Comparison of ENCODE assay signal across 8 mouse cellular contexts in the genomic region with DNA sequence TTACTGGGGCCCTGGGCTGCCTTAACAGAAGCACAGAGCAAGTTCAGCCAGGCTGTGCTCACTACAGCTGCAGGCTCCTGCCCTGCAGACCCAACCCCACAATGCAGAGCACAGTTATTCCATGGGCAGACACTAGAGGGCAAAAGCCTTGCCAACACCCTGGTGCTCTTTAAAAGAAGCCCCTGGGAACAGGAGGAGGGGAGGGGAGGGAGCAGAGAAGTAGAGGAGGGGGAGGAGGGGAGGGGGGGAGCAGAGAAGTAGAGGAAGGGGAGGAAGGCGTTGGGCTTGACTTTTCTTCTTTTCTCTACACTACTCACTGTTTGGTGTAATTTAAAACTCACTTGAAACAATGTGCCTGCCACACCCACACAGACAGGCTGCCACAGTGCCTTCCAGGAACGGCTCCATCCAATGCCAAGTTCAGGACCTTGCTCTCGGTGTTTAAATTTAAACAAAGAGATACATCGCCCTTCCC.
A peak's percentile ranks its signal among the peaks of the same experiment; 100 is the strongest.
DNase-seq lines count a peak whose midpoint lies in the region; ATAC-seq lines count a peak whose summit lies in the region.

No protein-coding gene starts in this region.

- WGBS in forebrain, embryonic 16.5 days, result 5% methylated on average over 4 of the region's 4 CpGs

- no peak overlapping the region for H3K4me3 ChIP-seq in forebrain, embryonic 16.5 days (replicated peaks; ENCODE audit: low read length)

- intact Hi-C loops in left cerebral cortex, postnatal 36 days (cut with DNase I), result no loop called here

- H3K27me3 ChIP-seq in forebrain, embryonic 16.5 days (replicated peaks; ENCODE audit: control insufficient read depth, insufficient read depth, low read length), result no peaks in the 10 kb centered on the region

- no peak overlapping the region; the same call in 1 of the 2 replicates for H3K27ac ChIP-seq in forebrain, embryonic 16.5 days (ENCODE audit: low read length)

- no peak overlapping the region for H3K4me2 ChIP-seq in forebrain, embryonic 16.5 days (ENCODE audit: low read length)

- no peaks in the 10 kb centered on the region for H3K36me3 ChIP-seq in forebrain, embryonic 16.5 days (ENCODE audit: control insufficient read depth, insufficient read depth)

- H3K9me3 ChIP-seq in forebrain, embryonic 16.5 days (ENCODE audit: control insufficient read depth, low read length), result no peaks in the 10 kb centered on the region

- peak; percentile 38 to 40 for DNase-seq in layer of hippocampus, postnatal 14 days (ENCODE audit: low spot score in 2 of 2)
- no peak for DNase-seq in layer of hippocampus, postnatal 25 days (ENCODE audit: extremely low spot score in 1 of 2, low spot score in 1 of 2)
- DNase-seq in WW6 (ENCODE audit: low read depth, low spot score), result peak; percentile 38
- peak; percentile 69 for DNase-seq in naive thymus-derived CD4-positive, alpha-beta T cell, adult 2 months (ENCODE audit: low read depth)
- no peak for DNase-seq in testis, postnatal 10 days (ENCODE audit: low spot score)
- DNase-seq in left cerebral cortex, postnatal 36 days (ENCODE audit: low spot score in 2 of 2), result no peak
- DNase-seq in kidney, postnatal 25 days, result no peak

- ATAC-seq in forebrain, embryonic 16.5 days, result peak; percentile 35; the same call in 1 of the 2 replicates

- H3K9ac ChIP-seq in forebrain, embryonic 16.5 days (replicated peaks; ENCODE audit: low read depth, low read length), result no peak overlapping the region

- peaks cover 21% of the 10 kb centered on the region for H3K4me1 ChIP-seq in forebrain, embryonic 16.5 days (replicated peaks; ENCODE audit: control insufficient read depth, insufficient read depth, low read length)

Comparison
In these comparisons a context has a peak if more than half of its experiments do, and no peak if none do; other contexts are left out.
1. DNase-seq: peak in layer of hippocampus, postnatal 14 days (2 of 2), WW6 (single experiment) and naive thymus-derived CD4-positive, alpha-beta T cell, adult 2 months (single experiment); none in layer of hippocampus, postnatal 25 days (0 of 2), testis, postnatal 10 days (single experiment), left cerebral cortex, postnatal 36 days (0 of 2) and kidney, postnatal 25 days (0 of 2).